Mouse (Mus musculus): ENCODE results near the gene Adam22.

GRCm38 (mm10) chr5:8056141-8057017, 311.6 kb downstream of the Adam22 start:
- no peak for TF ChIP-seq CTCF (IDR thresholded peaks at IDR 0.05; ENCODE audit: low read depth, low read length)
- TF ChIP-seq TAL1 (conservative IDR thresholded peaks at IDR 0.05; ENCODE audit: low read depth, low read length), result no peak

Measured in G1E (cell line).